ENCODE assay signal across 19 mouse cellular contexts in genomic region chr3:132942778-132943177, GRCm38 (mm10). TPM values are rescaled to one million over a fixed set of nuclear protein-coding genes. Genes with fewer than 3 reads are reported as not detected.
"Had no signal": no experiment of that assay in that cellular context is flagged by ENCODE, and none has a peak within 500 bp of the region (broad histone marks: within the 10 kb centered on the region; RNA-seq: fewer than 3 reads in every experiment).

No protein-coding gene starts in this region.

- H3K4me1 ChIP-seq: midbrain, embryonic 12.5 days; midbrain, embryonic 15.5 days; neural tube, embryonic 12.5 days; stomach, embryonic 15.5 days had no signal

- ATAC-seq: liver, postnatal 0 days; lung, postnatal 0 days; midbrain, embryonic 15.5 days had no signal

- H3K36me3 ChIP-seq: midbrain, embryonic 12.5 days; midbrain, embryonic 15.5 days; neural tube, embryonic 12.5 days; stomach, embryonic 15.5 days had no signal

- H3K27me3 ChIP-seq: lung, embryonic 15.5 days; midbrain, embryonic 15.5 days; stomach, embryonic 15.5 days had no signal

- H3K9ac ChIP-seq: liver, postnatal 0 days; lung, embryonic 15.5 days; midbrain, embryonic 12.5 days; midbrain, embryonic 15.5 days; neural tube, embryonic 12.5 days; stomach, embryonic 15.5 days had no signal

- H3K27ac ChIP-seq: lung, embryonic 15.5 days; macrophage; midbrain, embryonic 12.5 days; midbrain, embryonic 15.5 days; neural tube, embryonic 12.5 days; stomach, embryonic 15.5 days; stomach, postnatal 0 days had no signal

- H3K4me2 ChIP-seq: lung, embryonic 15.5 days; midbrain, embryonic 12.5 days; midbrain, embryonic 15.5 days; neural tube, embryonic 12.5 days; stomach, embryonic 15.5 days had no signal

- H3K4me3 ChIP-seq: lung, embryonic 15.5 days; megakaryocyte, embryonic 14.5 days; midbrain, embryonic 12.5 days; midbrain, embryonic 15.5 days; neural tube, embryonic 12.5 days; stomach, embryonic 15.5 days had no signal

- H3K9me3 ChIP-seq: lung, embryonic 15.5 days; megakaryocyte, embryonic 14.5 days; midbrain, embryonic 12.5 days; midbrain, embryonic 15.5 days; neural tube, embryonic 12.5 days; stomach, embryonic 15.5 days had no signal

- DNase-seq: liver, postnatal 0 days; lung, adult 2 months; lung, postnatal 14 days; lung, postnatal 36 days; right cerebral cortex, postnatal 14 days; thymus, adult 2 months; thymus, postnatal 25 days; thymus, postnatal 4 days had no signal

RNA-seq across cellular contexts. Expression of gene Npnt, which starts 7.3 kb away (rescaled TPM):
- total RNA-seq: megakaryocyte progenitor cell, adult 5-6 weeks; monocyte, adult 5-6 weeks had no signal
- polyA plus RNA-seq: macrophage had no signal
